Mouse (Mus musculus): ENCODE measurements around the gene Gm44503.

Gene Gm44503

DNA sequence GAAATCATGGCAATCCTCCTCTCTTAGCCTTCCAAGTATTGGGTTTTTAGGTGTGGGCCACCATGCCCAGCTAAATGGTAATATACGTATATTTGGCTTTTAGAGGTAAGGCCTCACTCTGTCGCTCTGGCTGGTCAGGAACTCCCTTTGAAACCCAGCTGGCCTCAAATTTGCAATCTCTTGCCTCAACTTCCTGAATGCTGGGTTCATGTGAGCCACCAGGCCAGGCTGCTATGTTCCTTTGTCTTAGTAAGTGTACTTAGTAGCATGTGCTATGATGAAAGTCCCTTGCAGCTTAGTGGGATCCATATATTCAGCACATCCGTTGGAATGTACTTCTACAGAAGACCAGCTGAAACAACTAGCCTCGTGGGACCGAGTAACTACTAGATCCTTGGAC lies 16.1 kb downstream of the Gm44503 start:
- no peak for DNase-seq

DNA sequence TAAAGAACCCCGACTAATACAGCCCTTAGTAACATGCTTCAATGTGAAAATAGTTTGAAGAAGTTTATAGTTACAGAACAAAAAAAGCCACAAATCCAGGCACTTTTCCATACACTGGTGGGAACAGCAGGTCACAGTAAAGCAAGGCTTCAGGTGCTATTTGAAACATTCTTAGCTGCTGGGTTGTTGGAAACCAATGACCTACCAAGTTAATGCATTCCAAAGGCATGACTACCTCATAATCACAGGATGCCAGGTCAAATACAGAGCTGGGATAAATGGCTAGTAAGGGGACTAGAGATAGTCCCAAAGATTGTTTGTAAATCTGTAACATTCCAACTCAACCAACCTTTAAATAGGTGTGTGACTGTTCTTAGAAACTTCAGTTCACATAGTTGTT lies 16.6 kb downstream of the Gm44503 start:
- no peak for DNase-seq

DNA sequence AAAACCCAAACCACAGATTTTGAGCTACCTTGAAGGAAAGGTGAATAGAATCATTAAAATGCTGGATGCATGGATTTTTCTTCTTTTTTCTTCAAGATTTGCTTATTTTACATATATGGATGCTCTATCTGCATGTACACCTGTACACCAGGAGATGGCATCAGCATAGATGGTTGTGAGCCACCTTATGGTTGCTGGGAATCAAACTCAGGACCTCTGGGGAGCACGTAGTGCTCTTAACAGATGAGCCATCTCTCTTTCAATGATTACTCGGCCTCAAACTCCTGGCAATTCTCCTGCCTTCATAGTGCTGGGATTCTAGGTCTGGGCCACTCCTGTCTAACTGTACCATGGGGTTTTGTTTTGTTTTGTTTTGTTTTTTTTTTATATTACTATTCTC lies 24.4 kb downstream of the Gm44503 start:
- no peak for DNase-seq

DNA sequence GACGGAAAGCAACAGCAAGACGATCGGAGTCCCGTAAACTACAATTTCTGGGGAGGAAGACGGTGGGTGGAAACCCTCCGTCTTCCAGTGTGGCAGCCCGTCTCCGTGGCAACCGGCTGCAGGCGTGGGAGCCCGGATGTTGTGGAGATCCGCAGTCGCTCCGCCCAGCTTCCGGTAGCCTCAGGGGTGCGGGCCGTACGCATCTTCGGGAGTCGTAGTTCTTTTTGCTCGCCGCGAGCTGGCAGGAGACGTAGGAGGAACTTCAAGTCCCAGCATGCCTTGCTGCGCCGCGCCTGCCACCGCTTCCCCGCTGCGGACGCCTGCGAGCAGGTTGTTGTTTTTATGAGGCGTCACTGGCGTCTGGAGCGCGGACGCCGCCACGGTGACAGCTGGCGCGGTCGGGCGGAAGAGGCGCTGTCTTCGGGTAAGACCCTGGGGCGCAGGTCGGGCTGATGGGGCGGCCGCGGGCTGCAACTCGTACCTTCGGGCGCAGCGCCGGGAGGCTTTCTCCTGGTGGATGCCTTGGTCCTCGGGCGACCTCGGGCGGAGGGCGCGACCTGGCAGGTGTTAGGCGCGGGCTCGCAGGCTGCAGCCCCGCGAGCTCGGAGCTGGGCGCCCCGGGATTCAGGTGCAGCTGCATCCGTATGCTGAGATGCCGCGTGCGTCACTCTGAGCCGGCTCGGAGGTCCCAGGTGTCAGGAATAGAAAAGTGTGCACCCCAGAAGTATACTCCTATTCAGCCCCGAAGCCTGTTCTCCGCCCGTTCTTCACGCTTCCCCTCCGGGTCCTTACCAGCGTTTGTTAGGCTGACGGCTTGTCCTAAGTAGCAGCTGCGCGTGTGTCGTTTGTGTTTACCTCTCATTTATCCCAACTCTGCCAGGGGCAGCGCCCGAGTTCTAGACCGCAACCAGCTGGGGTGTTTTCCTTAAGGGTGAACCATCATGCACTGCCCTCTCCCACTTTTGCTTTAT lies 26.9 kb downstream of the Gm44503 start, which contains the start of the genes Ccpg1os and Ccpg1:
Gene Ccpg1os (minus strand): TSS at position 133 of the 971 bp plus-strand sequence.
Gene Ccpg1 (plus strand): TSS at position 180 of the 971 bp plus-strand sequence.
- peak; percentile 99 for DNase-seq

DNA sequence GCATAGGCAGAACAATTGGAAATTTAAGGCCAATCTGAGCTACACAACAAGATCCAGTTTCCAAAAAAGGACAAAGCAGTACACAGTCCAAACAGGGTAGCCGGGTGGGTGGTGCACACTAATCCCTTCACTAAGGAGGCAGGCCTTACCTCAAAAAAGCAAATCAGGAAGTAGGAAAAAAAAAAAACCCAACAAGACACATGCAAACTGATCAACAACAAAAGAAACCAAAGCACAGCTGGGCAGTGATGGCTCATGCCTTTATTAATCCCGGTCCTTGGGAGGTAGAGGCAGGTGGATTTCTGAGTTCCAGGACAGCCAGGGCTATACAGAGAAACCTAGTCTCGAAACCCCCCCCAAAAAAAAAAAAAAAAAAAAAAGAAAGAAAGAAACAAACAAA lies 29.1 kb downstream of the Gm44503 start:
- no peak for DNase-seq

DNA sequence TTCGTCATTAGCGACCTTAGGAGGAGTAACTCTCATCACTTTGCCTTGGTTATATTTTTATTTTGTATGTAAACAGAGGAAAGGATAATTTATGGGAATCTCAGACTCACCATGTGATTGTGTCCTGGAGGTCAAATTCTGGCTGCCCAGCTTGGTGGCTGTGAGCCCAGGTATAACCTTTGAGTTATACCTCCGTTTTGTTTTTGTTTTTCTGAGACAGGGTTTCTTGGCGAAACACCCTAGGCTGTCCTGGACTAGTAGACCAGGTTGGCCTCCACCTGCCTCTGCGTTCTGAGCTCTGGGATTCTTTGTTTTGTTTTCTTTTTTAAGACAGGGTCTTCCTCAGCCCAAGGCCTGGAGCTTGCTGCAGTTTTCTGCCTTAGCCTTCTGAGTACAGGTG lies 30.1 kb downstream of the Gm44503 start:
- no peak for DNase-seq

DNA sequence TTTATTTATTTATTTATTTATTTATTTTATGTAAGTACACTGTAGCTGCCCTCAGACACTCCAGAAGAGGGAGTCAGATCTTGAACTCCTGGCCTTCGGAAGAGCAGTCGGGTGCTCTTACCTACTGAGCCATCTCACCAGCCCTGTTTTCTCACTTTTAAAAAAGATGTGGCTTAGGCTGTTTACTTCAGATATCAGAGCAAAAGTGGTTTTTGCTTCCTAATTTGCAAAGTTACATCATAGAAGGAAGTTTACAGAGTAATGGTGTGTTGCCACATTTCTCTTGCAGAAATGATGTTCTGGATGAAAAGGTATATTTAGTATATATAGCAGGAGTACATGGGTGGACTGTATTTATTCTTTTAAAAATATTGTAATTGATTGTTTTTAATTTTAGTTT lies 32.8 kb downstream of the Gm44503 start:
- DNase-seq: no peak

DNA sequence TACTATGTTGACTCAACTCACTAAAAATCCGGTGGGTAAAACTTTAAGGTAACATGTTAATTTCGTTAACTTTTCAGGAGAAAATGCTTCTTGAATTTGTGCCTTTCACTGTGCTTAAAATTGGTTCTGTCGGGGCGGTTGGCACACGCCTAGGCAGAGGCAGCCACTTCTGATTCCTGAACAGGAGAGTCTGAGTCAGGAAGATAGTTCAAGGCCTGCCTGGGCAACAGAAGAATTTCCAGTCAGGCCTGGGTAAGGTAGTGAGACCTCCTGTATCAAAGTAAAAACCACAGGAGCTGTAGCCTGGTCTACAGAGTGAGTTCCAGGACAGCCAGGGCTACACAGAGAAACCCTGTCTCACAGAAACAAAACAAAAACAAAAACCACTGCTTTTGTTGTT lies 33.9 kb downstream of the Gm44503 start:
- no peak for DNase-seq

DNA sequence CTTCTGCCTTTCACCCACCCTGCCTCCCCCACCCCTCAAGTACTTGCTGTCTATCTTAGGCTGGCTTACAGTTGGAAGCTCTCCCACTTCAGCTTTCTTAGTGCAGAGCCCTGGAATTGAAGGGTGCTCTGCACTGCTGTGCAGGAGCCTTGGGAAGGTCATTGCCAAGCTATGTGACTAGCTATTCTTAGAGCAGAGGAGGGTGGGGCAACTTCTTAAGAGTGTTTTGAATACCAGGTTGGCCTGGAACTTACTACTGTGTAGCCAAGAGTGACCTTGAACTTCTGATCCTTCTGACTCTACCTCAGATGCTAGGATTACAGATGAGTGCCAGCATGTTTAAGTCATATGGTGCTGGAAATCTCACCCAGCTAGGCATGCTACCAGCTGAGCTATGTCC lies 37.5 kb downstream of the Gm44503 start:
- no peak for DNase-seq

DNA sequence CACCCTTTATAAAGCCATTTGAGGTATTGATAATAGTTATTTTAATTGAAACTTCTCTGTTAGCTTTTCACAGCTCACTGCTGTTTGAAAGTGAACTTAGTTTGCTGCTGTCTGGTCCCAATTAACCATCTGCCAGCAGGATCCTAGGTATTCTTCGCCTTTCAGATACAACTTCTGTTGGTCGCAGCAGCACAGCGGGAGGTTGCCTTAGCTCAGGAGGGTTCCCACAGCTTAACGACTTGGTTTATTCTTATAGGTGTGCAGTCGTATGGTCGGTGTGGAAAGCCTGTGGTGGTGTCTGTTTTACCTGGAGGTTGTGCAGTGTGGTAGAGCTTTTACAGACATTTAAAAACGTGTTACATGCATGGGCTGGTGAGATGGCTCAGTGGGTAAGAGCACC lies 38.2 kb downstream of the Gm44503 start:
- DNase-seq: no peak

DNA sequence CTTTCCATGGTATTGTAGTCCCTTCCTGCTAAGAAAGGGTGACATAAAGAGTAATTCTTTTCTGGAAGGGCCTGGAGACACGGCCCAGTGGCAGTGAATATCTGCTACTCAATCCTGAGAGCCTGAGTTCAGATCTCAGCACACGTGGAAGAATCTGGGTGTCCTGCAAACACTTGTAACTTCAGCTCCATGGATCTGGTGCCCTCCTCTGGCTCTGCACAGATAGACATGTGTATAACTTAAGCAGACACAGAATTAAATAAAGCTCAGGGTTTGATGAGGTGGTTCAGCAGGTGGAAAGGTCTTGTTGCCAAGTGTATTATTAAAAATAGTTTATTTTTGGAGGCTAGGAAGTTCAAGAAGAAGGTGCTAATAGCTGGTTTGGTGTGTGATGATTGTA lies 41.8 kb downstream of the Gm44503 start:
- no peak for DNase-seq

DNA sequence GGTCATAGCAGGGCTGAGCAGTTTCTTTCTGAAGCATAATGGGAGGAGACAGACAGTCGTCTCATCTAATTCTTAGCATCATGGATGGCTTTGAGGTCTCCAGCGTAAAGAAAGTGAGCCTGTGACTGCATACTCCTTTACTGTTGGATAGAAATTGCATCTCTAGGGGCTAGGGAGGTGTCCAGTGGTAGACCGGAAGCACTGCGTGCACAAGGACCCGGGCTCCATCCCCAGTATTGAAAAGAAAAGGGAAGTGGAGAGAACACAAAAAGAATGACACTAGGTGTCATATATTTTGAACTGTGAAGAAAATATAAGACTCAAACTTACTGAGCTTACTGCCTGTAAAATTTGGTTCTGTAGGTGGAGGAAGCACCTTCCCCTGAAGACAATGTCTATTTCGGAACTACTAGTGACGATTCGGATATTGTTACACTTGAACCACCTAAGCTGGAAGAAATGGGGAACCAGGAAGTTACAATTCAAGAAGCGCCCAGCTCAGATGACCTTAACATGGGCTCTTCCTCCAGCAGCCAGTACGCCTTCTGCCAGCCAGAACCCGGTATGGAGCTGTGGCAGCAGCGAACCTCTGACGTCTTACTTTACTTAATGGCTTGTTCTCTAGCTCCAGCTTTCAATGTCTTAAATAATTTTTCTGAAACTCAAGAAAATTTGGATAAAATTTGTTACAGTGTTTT lies 42.8 kb downstream of the Gm44503 start:
- DNase-seq: no peak

DNA sequence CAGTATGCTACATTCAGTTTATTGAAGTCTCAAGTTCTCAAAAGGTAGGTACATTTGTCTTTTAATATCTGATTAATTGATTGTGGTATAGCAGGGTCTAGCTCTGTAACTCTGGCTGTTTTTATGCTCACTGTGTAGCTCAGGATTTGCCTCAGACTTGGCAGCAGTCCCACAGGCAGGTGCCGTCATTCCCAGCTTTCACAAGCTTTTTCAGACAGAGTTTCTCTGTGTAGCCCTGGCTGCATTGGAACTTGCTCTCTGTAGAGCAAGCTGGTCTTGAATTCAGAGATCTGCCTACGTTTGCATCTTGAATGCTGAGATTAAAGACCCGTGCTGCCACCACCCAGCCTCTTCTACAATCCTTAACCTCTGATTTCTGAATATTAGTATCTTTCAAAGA lies 43.5 kb downstream of the Gm44503 start:
- DNase-seq: no peak

DNA sequence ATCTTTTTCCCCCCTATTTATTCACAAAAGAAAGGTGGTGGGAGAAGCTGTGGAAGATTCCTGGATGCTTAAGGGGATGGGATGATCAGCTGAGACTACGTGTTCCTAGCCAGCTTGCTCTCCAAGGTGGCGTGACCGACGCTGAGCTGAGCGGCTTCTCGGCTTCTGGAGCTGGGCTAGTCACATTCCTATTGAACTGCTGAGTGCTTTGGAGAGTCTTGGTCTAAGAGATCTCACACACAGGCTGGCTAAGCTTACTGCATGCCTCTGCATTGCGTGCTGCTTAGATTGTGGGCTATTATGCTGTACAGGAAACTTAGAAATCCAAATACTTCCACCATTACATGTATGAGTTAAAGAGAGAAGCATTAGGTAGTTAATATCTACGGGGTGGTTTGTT lies 45.4 kb downstream of the Gm44503 start:
- DNase-seq: no peak

DNA sequence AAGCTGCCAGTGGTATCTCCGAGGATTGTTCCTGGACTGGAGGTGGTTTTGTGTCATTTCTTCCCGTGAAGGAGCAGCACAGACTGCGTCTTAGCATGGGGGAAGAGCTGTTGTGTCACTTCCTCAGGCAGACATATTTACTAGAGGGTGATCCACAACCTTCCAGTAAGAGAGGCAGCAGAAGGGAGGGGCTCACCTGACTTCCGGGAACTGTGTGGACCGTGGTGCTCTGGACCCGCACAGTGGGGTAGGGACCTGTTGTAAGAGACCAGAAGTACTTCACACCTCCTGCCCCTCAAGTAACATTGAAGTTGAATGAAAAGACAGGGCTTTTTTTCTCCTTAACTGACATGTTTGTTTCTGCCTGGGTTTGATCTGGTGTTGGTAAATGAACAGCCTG lies 46.5 kb downstream of the Gm44503 start:
- no peak for DNase-seq

DNA sequence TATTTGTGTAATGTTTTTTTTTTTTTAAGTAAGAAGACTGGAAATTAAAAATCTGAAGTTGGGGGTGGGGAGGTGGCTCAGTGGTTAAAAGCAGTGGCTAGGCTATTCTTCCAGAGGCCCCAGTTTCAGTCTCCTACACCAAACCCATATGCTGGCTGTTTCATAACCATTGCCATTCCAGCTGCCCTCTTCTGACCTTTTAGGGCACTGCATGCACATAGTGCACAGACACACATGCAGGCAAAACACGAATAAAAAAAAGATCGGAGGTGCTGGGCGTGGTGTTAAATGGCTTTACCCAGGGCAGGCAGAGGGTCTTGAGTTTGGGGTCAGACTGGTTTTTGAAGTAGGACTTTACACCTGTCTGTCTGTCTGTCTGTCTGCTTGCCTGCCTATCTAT lies 47.5 kb downstream of the Gm44503 start:
- peak; percentile 6 for DNase-seq

DNA sequence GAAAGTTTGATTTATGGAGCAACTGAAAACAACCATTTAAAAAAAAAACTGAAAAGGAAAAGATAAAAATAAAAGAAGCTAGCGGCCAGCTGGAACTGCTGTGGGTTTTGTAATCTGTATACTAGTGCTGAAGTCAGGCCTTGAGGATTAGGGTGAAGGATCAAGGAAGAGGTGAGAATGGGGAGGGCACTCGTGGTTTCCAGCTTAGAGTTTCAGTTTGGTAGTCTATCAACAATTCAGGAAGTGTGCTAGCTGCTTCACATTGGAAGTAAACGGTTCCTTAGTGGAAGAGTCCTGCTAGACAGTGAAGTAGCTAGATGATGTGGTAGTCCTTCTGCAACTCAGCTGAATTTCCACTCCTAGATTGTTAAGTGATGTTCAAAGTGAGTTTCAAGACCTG lies 49.7 kb downstream of the Gm44503 start:
- no peak for DNase-seq

DNA sequence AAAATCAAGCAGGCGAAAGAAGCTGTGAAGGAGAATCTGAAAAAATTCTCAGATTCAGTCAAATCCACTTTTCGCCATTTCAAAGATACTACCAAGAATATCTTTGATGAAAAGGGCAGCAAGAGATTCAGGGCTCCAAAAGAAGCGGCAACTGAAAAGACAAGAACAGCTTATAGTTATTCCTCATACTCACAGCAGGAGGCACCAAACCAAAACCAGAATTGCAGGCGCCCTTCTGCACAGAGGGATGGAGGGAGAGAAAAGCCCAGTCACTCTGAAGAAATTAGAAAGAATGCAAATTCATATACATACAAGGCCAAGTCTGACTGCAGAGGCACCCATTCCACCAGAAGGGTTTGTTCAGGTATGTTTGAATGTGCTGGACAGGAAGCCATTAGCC lies 54.0 kb downstream of the Gm44503 start:
- DNase-seq: no peak

DNA sequence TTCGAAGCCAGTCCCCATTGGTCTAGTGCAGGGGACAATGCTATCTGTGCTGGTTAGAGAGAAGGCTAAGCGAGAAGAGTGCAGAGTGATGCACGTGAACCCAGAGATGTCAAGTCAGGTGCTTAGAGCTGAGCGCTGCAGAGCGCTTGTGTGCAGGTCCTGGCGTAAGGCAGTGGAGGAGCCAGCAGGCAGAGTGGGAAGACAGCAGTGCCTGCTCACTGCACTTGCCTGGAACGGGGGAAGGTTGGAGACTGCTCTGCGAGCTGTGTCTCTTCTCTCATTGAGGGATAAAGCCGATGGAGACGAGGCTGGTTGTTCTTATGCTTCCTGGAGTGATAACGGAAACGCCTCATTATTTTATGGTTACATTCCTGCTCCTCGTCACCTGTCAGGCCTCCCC lies 56.1 kb downstream of the Gm44503 start:
- no peak for DNase-seq

DNA sequence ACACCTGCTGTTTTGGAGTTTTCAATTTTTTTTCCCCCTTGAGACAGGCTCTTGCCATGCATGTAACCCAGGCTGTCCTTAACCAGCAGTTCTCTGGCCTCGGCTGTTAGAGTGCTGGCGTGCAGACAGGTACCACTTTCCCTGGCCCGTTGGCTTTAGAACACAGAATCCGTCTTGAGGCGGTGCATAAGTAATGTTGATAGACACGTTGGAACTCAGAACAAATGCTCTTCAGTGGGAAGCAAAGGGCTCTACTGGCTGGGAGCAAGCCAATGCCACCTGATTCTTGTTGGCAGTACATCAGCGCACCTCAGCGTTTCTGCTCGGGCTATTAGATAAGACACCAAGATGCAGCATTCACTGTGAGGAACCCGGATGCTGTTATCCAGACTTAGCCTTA lies 61.2 kb downstream of the Gm44503 start:
- DNase-seq: no peak

DNA sequence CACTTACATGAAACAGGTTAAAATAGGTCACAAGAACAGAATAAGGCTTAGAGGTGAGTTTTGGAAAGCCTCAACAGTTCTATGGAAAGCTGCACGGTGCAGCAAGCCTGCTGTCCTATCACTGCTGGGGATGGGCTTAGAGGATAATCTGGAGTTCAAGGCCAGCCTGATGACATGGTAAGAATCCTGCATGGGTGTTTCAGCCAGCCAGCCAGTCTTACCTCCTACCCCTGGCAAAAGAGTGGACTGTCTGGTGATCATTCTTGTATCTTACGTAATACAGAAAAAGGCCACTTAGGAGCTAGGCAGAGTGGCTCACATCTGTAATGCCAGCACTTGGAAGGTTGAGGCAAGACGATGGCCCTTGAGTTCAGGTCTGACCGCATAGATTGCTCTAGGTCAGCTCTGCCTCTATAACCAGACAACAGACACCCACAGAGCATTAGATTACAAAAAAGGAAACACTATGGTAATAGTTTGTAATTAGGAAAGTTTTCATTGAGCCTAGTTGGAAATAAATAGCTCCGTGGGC lies 62.0 kb downstream of the Gm44503 start:
- DNase-seq: no peak

DNA sequence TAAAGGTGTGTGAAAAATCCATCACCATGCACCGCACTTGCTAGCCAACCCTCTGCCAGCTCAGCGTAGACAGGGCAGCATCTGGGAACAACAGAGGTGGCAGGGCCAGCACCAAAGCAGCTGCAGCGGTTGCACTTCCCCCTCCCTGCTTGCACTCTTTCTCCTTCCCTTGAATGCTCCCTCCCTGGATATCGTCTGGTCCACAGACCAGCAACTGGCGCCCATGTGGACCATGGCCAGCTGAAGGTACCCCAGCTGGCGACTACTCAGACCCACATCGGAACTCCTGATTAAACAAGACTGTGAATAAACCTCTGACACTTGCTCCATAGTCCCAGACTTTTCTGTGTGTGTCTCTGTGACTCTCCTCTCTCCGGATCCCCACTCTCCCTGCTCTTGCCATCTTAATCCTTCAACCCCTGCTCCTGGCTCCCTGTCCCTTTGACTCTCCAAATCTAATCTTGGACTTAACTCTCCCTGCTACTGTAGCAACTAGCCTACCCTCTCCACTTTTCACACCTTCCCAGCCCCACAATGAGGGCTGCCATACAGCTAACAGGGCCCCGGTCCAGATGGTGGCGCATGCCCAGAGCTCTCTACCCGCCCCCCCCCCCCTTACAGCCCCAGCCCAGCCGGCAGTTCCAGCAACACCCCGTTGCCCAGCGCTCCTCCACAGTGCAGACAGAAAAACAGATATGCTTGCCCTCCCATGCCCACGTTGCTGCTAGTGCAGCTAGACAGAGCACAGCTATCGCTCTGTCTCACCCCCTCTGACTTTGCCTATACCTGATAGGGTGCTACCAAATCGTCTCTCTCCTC lies 67.4 kb downstream of the Gm44503 start:
- DNase-seq: peak; percentile 73

DNA sequence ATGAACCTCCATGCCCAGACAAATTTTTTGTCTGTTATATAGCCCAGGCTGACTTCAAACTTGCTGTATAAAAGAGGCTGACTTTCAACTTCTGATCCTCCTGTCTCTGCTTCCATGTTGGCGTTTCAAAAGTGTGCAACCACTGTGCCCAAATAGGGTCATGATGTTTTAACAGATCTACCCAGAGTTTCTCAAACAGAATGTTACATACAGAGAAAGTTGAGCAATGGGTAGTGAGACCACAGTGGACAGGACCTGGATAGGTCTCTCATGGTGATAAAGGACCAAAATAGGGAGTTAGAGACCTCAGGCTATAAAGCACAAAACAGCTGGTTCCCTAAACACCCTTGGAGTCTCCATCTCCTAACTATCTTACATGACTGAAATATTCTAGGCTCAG lies 71.8 kb downstream of the Gm44503 start:
- no peak for DNase-seq

Measured in retina, postnatal 1 day (tissue).